Mouse (Mus musculus) ovary, adult 18-20 months (tissue): ENCODE measurements around the gene Zfp592.
"Not testable (repeated sequence)": the region's sequence is repeated elsewhere in the genome, so short reads cannot be mapped to it uniquely, and the experiment has no call there.

ENCODE experiments used
- DNase-seq: peaks from one replicate; pipeline ENCODE4 v3.0.0; 2022; ENCODE audit warnings: low spot score, mixed read lengths

The Zfp592 gene

GRCm38 (mm10) chr7:80992980-80993833, at the start of gene Zfp592:
Gene Zfp592, plus strand, starts transcription at chr7:80993681.
- peak; percentile 72 for DNase-seq

GRCm38 (mm10) chr7:80947445-80948350, 45.8 kb upstream of the Zfp592 start, which contains the start of gene Sec11a:
Gene Sec11a, minus strand, starts transcription at chr7:80947780.
- peak; percentile 89 for DNase-seq

GRCm38 (mm10) chr7:80951461-80951860, 42.0 kb upstream of the Zfp592 start:
- no peak for DNase-seq

GRCm38 (mm10) chr7:80952140-80952539, 41.3 kb upstream of the Zfp592 start:
- DNase-seq: no peak

- DNase-seq: no peak
Observed at GRCm38 (mm10) chr7:80954251-80954650, 39.2 kb upstream of the Zfp592 start.

- no peak for DNase-seq
Observed at GRCm38 (mm10) chr7:80956891-80957290, 36.6 kb upstream of the Zfp592 start.

- DNase-seq: no peak
Observed at GRCm38 (mm10) chr7:80959003-80959402, 34.5 kb upstream of the Zfp592 start.

- DNase-seq: no peak
Observed at GRCm38 (mm10) chr7:80962799-80963198, 30.7 kb upstream of the Zfp592 start.

- no peak for DNase-seq
Observed at GRCm38 (mm10) chr7:80970913-80971312, 22.6 kb upstream of the Zfp592 start.

GRCm38 (mm10) chr7:80971419-80971818, 22.1 kb upstream of the Zfp592 start:
- DNase-seq: no peak

- DNase-seq: no peak
Observed at GRCm38 (mm10) chr7:80972082-80972481, 21.4 kb upstream of the Zfp592 start.

- not testable (repeated sequence) for DNase-seq
Observed at GRCm38 (mm10) chr7:80972920-80973637, 20.4 kb upstream of the Zfp592 start.

- not testable (repeated sequence) for DNase-seq
Observed at GRCm38 (mm10) chr7:80973638-80974015, 19.9 kb upstream of the Zfp592 start.

- no peak for DNase-seq
Observed at GRCm38 (mm10) chr7:80980566-80980965, 12.9 kb upstream of the Zfp592 start.

GRCm38 (mm10) chr7:80986458-80987187, 6.9 kb upstream of the Zfp592 start:
- no peak for DNase-seq

- no peak for DNase-seq
Observed at GRCm38 (mm10) chr7:80987805-80988625, 5.5 kb upstream of the Zfp592 start.

- no peak for DNase-seq
Observed at GRCm38 (mm10) chr7:80990276-80990675, 3.2 kb upstream of the Zfp592 start.

- no peak for DNase-seq
Observed at GRCm38 (mm10) chr7:80991589-80991988, 1.9 kb upstream of the Zfp592 start.

GRCm38 (mm10) chr7:80992063-80992462, 1.4 kb upstream of the Zfp592 start:
- no peak for DNase-seq

GRCm38 (mm10) chr7:80992631-80992979, 876 bp upstream of the Zfp592 start:
- DNase-seq: peak; percentile 12
